Mouse (Mus musculus) ES-Bruce4 (cell line): ENCODE data around the gene Rpa3. TPM values are rescaled to one million over a fixed set of nuclear protein-coding genes. Genes with fewer than 3 reads are reported as not detected.

Source experiments
- H3K27ac ChIP-seq: 2 replicates; pipeline ENCODE4 v1.5.1; 2012; ENCODE audit warnings: low read length, inconsistent platforms; ENCODE audit not compliant: insufficient read depth
- H3K27me3 ChIP-seq: 2 replicates; pipeline ENCODE4 v1.6.1; 2012; ENCODE audit warnings: mild to moderate bottlenecking, low read length, inconsistent platforms; ENCODE audit not compliant: control insufficient read depth, poor library complexity, insufficient read depth, severe bottlenecking
- H3K36me3 ChIP-seq: 2 replicates; pipeline ENCODE4 v1.6.1; 2012; ENCODE audit warnings: inconsistent platforms, mild to moderate bottlenecking, low read length, moderate library complexity; ENCODE audit not compliant: control insufficient read depth, poor library complexity, insufficient read depth, severe bottlenecking
- H3K4me1 ChIP-seq: one replicate; pipeline ENCODE4 v1.8.1; 2011; ENCODE audit warnings: low read length; ENCODE audit not compliant: control insufficient read depth, insufficient read depth
- H3K4me3 ChIP-seq: 2 replicates; pipeline ENCODE4 v1.5.1; 2011; ENCODE audit warnings: low read depth, mild to moderate bottlenecking, low read length
- H3K9ac ChIP-seq: 2 replicates; pipeline ENCODE4 v1.6.1; 2012; ENCODE audit warnings: low read depth, mild to moderate bottlenecking, inconsistent platforms; ENCODE audit not compliant: poor library complexity, severe bottlenecking
- H3K9me3 ChIP-seq: replicated peaks from 2 replicates; pipeline ENCODE4 v1.6.1; 2012; ENCODE audit warnings: mild to moderate bottlenecking, low read length, inconsistent platforms; ENCODE audit not compliant: control insufficient read depth, poor library complexity, insufficient read depth, severe bottlenecking
- CTCF ChIP-seq: IDR thresholded peaks from one replicate; pipeline ENCODE4 v1.8.1; 2011; ENCODE audit warnings: low read depth, low read length
- EP300 ChIP-seq: IDR thresholded peaks from 2 replicates; pipeline ENCODE4 v1.6.1; 2011; ENCODE audit warnings: low read depth, low read length; ENCODE audit not compliant: insufficient read depth
- POLR2A ChIP-seq: IDR thresholded peaks from one replicate; pipeline ENCODE4 v1.8.1; 2011; ENCODE audit warnings: low read length; ENCODE audit not compliant: insufficient read depth
- polyA plus RNA-seq: library from polyadenylated mRNA; stranded (reverse); fragments of >200 nt; gene quantifications from 2 replicates; pipeline ENCODE4 v1.2.4, GENCODE M21; 2011; ENCODE audit warnings: low read depth; ENCODE audit not compliant: missing spikeins, insufficient read depth, insufficient read length

Rpa3 gene
- polyA plus RNA-seq, 1 experiment: 163 TPM

GRCm38 (mm10) chr6:8286146-8286545 lies 27.2 kb upstream of the Rpa3 start:
- Histone ChIP-seq H3K27ac (no peak overlapping the region), H3K9me3 (no peaks in the 10 kb centered on the region), H3K4me1 (no peaks in the 10 kb centered on the region), H3K27me3 (no peaks in the 10 kb centered on the region), H3K4me3 (no peak overlapping the region), H3K36me3 (no peaks in the 10 kb centered on the region), H3K9ac (no peak overlapping the region)
- TF ChIP-seq CTCF: no peak
- no peak for TF ChIP-seq EP300
- TF ChIP-seq POLR2A: no peak

- H3K9me3 ChIP-seq: no peaks in the 10 kb centered on the region
- H3K4me1 ChIP-seq: no peaks in the 10 kb centered on the region
- TF ChIP-seq EP300: no peak
- TF ChIP-seq CTCF: no peak
- TF ChIP-seq POLR2A: no peak
- H3K27me3 ChIP-seq: no peaks in the 10 kb centered on the region
- H3K4me3 ChIP-seq: no peak overlapping the region
- H3K36me3 ChIP-seq: no peaks in the 10 kb centered on the region
- H3K27ac ChIP-seq: no peak overlapping the region
- H3K9ac ChIP-seq: no peak overlapping the region
Observed at GRCm38 (mm10) chr6:8285401-8285960, 26.5 kb upstream of the Rpa3 start.

- H3K9ac ChIP-seq: no peak overlapping the region
- no peak overlapping the region for H3K4me3 ChIP-seq
- no peaks in the 10 kb centered on the region for H3K4me1 ChIP-seq
- H3K27me3 ChIP-seq: no peaks in the 10 kb centered on the region
- no peak for TF ChIP-seq CTCF
- no peak for TF ChIP-seq EP300
- TF ChIP-seq POLR2A: no peak
- no peak overlapping the region for H3K27ac ChIP-seq
- H3K36me3 ChIP-seq: no peaks in the 10 kb centered on the region
- H3K9me3 ChIP-seq: no peaks in the 10 kb centered on the region
Observed at GRCm38 (mm10) chr6:8283255-8283654, 24.3 kb upstream of the Rpa3 start.

- no peak overlapping the region for H3K9ac ChIP-seq
- H3K36me3 ChIP-seq: no peaks in the 10 kb centered on the region
- no peak overlapping the region for H3K4me3 ChIP-seq
- no peak for TF ChIP-seq EP300
- TF ChIP-seq CTCF: peak; percentile 3
- no peak for TF ChIP-seq POLR2A
- H3K4me1 ChIP-seq: no peaks in the 10 kb centered on the region
- H3K27ac ChIP-seq: no peak overlapping the region
- H3K27me3 ChIP-seq: no peaks in the 10 kb centered on the region
- H3K9me3 ChIP-seq: no peaks in the 10 kb centered on the region
Observed at GRCm38 (mm10) chr6:8278426-8279002, 19.5 kb upstream of the Rpa3 start.

- Histone ChIP-seq H3K4me1 (no peaks in the 10 kb centered on the region), H3K36me3 (no peaks in the 10 kb centered on the region), H3K9me3 (no peaks in the 10 kb centered on the region), H3K27me3 (no peaks in the 10 kb centered on the region), H3K9ac (no peak overlapping the region), H3K27ac (no peak overlapping the region), H3K4me3 (no peak overlapping the region)
- TF ChIP-seq POLR2A (no peak), CTCF (no peak), EP300 (no peak)
Observed at GRCm38 (mm10) chr6:8276431-8276830, 17.5 kb upstream of the Rpa3 start.

GRCm38 (mm10) chr6:8275098-8275497 lies 16.1 kb upstream of the Rpa3 start:
- Histone ChIP-seq H3K4me3 (no peak overlapping the region), H3K27ac (no peak overlapping the region), H3K9me3 (no peaks in the 10 kb centered on the region), H3K27me3 (no peaks in the 10 kb centered on the region), H3K36me3 (no peaks in the 10 kb centered on the region), H3K9ac (no peak overlapping the region), H3K4me1 (no peaks in the 10 kb centered on the region)
- TF ChIP-seq EP300 (no peak), POLR2A (no peak), CTCF (no peak)
